Mouse (Mus musculus): ENCODE data around the gene Ctbp1.

Ctbp1 gene

DNA sequence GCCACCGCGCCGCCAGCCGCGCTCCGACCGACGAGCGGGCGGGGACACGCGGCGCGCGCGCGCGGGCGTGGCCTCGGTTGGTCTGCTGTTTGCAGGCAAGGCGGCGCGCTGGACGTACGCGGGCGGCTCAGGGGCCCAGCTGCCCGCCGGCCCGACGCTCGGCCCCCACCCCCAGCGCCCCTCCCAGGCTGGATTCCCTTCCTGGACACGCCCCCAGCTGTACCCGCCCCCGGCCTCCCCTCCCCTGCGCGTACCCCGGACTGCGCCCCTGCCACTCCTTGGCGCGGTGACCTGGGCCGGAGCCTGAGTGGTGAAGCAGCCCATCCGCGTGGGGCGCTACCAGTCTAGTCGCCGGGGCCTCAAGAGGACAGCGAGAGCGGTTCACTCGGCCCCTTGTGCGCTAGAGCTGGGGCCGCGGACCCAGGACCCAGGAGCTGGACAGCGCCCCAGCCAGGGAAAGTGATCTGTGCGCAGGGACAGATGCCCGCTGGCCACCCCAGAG is at the start of gene Ctbp1:
Ctbp1 (minus strand) TSS at position 42 of the 502 bp plus-strand sequence.
- DNase-seq (ENCODE audit: low spot score): peak; percentile 87

DNA sequence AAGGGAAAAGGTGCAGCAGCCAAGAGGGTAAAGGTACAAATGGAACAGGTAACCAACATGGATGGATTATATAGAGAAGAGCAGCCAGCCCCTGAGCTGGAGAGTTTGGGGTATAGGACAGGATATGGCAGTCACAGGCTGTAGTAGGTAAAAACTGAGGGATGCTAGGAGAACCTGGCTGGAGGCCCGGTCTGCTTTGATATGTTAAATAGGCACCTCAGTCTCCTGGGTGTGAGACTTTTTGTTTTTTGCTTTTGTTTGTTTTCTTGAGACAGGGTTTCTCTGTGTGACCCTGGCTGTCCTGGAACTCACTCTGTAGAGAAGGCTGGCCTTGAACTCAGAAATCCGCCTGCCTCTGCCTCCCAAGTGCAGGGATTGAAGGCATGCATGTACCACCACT is 49.7 kb upstream of the Ctbp1 start:
- DNase-seq (ENCODE audit: low spot score): no peak

DNA sequence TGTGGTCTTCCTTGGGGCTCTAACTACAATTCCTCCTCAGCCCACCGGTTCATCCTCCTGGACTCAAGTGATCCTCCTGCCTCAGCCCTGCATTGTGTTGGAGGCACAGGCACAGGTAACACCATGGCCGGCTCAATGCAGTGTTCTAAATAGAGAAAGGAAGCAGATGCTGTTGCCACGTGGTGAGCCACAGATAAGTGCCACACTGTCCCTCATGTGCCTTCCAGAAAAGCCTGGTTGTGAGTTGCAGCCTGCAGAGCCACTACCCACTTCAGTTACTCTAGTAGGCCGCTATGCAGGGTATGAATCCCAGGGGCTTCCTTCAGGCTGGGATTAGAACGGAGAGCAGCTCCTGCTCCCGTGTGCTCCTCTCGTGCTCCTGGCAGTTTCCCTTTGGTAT is 37.4 kb upstream of the Ctbp1 start:
- DNase-seq (ENCODE audit: low spot score): no peak

DNA sequence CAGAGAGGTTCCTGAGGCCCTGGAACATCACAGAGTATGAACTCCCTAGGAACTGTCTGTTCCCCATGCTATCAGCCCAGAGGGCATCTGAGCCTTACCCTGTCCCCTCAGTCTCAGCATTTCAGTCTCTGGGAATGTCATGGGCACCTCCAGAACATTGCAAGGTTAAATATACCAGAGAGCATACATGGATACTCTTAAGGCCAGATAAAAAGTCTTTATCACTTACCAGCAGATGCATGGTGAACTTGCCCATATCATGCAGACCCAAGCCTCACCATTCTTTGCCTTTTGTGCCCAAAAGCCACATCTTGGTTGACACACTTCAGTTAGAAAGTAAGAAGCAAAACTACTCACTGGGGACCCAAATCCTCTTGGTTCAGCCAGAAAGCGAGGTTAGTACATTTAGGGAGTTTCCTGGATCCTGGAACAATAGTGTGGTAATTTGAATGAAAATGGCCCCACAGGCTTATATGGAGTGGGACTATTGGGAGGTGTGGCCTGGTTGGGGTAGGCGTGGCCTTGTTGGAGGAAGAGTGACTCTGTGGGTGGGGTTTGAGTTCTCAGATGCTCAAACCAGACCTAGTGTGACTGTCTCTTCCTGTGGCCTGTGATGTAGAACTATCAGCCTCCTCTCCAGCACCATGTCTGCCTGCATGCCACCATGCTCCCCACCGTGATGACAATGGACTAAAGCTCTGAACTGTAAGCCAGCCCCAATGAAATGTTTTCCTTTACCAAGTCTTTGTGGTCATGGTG is 36.1 kb upstream of the Ctbp1 start:
- no peak for DNase-seq (ENCODE audit: low spot score)

DNA sequence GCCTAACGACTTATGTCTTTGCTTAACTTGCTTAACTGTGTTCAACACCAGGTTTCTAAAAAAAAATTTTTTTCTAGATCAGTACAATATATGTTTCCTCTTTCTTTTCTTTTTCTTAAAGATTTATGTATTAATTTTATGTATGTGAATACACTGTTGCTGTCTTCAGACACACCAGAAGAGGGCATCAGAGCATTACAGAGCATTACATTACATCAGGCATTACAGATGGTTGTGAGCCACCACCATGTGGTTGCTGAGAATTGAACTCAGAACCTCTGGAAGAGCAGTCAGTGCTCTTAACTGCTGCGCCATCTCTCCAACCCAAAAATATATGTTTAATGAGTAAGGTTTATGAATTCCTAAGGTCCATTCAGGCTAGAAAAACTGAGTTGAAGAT is 27.0 kb upstream of the Ctbp1 start:
- no peak for DNase-seq (ENCODE audit: low spot score)

DNA sequence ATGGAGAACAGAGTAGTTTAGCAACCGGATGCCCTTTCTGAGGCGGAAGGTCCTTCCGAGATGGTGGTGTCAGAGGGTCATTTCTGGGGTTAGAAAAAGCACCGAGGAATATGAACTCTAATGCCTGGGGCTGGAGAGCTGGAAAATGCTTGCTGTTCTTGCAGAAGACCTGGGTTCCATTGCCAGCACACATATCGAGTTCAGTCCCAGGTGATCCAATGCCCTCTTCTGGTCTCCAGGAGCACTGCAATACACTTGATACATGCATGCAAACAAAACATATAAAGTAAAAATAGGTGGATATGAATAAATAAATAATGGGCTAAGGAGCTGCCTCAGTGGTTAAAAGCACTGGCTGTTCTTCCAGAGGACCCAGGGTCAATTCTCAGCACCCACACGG is 22.4 kb upstream of the Ctbp1 start:
- no peak for DNase-seq (ENCODE audit: low spot score)

DNA sequence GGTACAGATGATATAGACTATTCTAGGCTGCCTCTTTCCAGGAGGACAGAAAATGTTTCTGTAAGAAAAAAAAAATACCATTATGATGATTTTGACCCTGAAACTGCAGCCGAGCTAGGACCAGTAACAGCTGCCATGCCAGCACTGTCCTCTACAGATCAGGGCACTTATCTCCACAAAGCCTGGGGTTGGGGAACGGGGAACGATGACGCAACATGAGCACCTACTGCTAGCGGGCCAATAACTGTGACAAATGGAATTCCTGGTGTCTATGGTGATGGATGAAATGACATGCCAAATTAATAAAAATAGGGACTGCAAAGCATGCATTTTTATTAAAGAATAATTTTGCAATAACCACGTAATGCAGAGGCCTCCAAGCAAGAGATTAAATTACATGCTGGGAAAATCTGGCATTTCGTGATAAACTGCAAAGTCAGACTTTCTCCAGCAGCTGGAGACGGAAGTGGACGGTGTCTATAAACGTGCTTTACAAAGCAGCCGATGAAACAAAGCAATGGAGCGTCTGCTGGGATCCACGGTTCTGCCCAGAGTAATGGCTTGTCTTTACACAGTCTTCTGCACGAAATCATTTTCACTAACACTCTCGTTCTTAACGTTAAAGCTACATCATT is 19.1 kb upstream of the Ctbp1 start:
- no peak for DNase-seq (ENCODE audit: low spot score)

DNA sequence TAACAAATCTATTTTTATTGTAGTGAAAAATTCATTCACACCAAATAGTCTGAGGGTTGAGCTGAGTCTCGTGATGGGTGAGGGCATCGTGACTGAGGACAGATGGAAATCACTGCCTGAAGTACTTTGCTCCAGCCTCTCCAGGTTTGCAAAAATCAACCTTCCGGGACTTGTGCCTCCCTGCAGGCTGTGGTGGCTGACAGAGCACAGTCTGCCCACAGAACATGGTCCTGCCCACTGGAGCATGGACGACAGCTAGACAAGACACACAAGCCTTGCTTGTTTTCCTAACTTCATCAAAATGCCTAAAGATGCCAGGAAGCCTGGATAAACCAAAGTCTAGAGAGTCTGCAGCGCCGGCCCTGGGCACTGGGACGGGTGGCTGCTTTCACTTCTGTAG is 9.2 kb upstream of the Ctbp1 start:
- DNase-seq (ENCODE audit: low spot score): no peak

DNA sequence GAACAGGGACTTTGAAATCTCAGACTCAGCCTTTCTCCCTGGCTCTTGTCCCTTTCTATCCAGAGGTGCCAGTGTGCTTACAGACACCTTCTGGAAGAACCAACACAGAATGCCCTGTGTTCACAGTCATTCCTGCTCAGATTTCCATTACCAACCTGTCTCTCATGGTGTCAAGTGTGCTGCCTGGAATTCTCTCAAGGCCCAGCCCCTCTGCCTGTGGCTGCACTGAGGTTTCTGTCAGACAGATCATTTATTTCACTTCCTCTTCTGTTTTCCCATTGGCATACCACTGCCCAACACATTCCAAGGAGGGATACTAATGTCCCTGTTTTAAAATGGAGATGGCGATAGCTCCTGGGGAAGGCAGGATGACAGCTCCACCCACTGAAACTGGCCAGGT is 6.6 kb upstream of the Ctbp1 start:
- no peak for DNase-seq (ENCODE audit: low spot score)

DNA sequence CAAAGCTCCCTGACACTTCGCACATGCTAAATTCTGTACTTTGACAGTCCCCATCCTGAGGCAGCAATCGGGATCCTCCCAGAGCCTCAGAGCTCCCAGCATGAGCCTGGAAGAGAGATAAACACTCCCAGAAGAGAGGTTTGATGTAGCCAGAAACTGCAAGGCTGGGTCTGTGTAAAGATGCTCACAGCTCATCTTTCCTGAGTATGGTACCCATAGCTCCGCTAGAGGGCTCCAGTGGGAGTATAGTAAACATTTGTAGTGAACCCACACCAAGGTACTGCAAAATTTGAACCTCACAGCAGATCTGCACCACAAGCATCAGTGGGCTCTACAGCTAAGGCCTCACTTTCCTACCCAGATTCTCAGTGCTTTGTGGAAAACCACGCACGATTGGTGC is 4.2 kb upstream of the Ctbp1 start:
- DNase-seq (ENCODE audit: low spot score): no peak

DNA sequence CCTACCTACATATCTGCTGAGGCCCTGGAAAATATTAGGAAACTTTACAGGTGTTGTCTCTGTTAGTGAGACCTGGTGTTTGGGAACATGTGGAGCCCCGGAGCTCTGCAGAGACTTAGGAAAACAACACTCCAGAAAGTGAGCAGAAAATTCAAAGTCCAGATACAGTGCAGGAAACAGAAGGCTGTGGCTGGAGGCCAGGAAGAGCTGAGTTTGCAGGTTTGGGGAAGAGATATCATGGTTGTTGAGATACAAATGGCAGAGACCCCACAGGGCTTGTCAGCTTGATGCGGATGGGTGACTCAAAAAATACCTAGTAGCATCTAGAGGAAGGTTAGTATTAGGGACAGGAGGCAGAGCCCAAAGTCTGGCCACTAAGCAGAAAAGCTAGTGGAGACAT is 2.5 kb upstream of the Ctbp1 start:
- DNase-seq (ENCODE audit: low spot score): no peak

DNA sequence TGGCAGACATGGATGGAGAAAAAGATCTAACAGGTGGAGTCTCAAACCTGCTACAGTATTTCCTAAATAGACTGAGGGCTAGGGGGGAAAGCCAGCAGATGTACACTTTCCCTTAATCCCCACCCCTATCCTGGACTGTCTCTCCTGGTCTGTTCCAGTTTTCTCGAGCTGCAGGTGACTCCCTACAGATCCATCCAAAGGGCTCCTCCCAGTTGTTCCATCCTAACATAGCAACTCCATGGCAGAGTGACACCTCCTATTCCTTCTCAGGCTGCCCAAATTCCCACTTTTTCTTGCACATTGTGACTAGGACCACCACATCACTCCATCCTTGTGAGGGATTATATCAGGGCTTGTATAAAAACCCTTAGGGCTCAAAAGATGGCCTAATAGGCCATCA is 960 bp upstream of the Ctbp1 start:
- DNase-seq (ENCODE audit: low spot score): no peak

DNA sequence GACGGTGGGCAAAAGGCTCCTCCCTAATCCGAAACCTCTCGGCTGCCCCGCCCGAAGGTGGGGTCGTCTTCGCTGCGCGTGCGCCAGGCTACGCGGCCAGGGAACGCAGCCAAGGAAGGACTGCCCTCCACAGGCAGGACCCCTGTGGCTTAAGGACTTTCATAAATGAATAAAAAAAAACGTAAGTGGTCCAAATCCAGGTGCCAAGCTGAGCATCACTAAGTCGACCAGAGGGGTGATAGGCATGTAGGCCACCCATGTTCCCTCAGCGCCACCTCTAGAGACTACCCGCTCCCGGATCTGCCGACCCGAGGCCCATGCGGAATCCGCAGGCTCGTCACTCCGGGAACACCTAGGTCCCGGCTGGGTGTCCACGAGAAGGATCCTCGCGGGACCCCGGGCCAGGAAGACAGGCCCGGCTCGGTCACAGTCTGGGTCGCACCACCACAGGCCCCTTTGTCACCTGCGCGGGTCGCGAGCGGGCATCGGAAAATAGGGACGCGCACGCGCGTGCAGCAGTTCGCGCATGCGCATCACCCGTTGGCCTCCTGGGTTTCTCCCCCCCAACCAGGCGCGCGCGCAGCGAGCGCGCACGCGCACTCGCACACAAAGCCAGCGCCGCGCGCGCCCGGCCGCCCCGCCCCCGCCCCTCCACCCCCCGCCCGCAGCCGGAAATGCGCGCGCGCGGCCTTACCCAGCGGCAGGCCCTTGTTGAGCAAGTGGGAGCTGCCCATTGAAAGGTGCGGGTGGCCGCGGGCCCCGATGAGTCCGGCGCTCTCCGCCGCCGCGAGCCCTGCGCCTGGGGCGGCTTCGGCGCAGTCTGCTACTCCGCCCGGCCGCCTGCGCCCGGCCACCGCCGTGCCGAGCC is 475 bp downstream of the Ctbp1 start:
- DNase-seq (ENCODE audit: low spot score): peak; percentile 89

DNA sequence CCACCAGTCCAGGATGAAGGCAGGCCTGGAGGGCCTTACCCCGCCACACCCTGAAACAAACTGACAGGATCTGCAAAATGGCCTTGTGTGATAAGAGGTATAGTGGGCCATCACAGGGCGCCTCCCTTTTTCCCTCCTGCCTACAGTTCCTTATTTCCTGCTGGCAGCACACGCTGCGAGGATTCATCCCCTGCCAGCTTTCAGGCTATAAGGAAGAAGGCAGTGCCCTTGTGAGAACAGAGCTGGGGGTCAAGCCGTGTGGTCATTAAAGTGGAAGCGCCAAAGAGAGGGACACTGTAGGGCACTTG is 1.1 kb downstream of the Ctbp1 start:
- DNase-seq (ENCODE audit: low spot score): no peak

DNA sequence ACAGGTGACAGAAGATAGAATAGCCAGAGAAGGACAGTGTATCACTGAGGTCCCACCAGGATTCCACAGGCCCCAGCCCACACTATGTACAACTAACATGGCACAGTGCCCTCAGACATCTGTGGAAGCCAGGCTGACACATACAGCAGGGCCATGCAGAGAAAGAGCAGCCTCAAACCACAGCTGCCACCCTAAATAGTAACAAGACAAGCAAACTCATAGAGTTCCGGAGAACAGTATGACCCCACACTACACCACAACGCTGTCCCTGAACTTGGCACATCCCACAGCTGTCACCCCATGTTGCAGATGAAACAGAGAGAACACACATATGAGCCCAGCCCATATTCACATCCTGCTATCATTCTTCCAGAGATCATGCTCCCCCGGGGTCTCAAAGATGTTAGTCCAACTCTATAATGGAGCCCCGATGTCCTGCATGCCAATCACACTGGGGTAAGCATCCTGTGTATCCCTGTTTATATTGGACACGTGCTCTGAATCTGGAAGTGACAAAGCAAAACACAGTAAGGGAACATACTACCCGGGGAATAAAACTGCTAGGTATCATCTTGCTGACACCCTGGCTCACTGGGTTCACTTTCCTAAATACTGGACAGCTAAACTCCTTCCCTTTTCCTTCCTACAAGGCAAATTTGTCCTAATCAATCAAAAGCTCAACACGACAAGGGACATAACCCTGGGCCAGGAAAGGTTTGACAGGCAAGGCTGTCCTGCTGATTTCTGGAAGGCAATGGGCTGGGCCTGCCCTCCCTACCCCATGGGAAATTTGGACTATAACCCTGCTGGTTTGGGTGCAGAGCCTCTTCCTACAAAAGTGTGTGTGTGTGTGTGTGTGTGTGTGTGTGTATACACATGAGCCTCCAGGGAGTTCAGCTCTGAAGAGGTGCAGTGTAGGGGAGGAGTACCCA is 1.7 kb downstream of the Ctbp1 start:
- no peak for DNase-seq (ENCODE audit: low spot score)

DNA sequence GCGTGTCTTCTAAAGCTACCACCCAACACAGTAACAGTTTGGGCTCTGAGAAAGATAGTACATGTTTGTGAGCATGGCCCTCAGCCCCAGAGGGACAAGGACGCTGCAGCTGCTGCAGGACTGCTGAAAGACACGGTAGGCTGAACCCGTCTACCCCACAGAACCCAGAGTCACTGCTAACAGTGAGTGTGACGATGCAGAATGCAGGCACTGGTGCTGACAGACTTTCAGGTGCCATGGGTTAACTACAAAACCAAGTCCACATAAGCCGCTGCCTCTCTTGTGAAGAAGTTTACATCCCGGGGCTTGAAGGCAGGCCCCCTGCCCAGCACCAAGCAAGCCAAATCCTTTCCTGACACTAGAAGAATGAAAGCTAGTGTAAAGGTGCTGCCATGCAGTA is 2.6 kb downstream of the Ctbp1 start:
- no peak for DNase-seq (ENCODE audit: low spot score)

DNA sequence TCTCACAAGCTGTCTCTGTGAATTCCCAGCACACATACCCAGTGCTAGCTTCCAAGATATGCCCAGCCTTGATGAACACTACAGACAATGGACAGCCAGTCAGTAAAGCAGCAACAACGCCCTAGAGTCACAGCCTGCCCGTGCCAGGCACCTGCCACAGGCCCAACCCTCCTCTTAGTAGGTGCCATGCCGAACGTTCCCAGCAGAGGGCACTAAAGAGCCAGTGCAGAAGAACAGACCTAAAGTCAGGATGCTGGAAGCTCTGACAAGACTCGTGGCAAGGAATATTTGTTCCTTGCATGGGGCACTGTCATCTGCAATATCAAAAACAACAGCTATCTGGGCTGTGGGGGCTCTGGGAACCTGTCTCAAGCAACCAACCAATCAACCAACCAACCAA is 4.2 kb downstream of the Ctbp1 start:
- DNase-seq (ENCODE audit: low spot score): peak; percentile 84

DNA sequence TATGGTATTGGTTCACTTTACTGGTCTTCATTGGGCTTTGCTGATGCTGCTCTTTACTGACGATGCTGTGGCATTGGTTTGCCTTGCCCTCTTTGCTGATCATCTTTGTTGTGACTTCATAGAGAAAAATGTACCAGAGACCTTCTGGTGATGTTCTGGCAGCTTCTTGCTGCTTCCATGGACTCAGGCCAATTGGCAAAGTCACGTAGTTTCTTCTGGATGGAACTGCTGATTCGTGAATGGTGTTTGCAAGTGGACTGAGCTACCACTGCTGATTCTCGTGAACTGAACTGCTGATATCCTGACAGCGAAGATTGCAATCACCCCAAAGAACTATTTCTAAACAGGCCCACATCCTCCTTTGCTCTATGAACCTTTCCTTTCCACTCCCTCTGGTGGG is 20.4 kb downstream of the Ctbp1 start:
- no peak for DNase-seq (ENCODE audit: low spot score)

DNA sequence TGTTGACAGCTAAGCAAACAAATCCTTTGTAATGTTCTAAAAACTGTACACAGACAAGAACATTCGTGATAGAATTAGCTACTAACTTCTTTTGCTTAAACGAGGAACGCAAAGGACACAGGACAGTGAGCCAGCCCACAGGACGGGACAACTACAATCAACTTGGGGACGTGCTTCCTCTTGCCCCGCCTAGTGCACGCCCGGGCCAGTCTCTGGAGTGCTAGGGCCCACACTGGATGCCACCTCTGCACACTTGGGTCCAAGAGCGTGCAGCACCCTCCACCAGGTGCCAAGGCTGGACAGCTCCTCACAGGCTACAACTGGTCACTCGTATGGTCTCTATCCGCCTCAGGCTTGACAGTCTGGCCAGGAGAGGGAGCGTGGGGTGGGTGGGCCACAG is 26.6 kb downstream of the Ctbp1 start:
- DNase-seq (ENCODE audit: low spot score): no peak

DNA sequence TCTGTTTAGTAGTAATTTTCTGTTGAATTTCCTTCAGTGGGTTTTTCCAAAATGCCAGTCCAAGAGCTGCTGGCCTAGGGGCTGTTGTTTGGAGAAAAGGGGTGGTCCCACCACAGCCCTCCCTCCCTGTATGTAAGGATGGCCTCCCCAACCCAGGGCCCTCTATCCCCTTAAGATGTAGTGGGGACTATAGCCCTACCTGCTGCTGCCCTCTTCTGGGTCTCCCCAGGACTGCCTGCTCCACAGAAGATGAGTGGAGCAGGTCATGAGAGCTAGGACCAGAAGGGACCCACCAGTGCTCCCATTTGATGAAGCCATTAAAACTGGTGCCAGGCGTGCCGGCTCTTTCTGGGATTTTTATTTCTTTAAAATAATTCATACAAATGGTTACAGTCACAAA is 27.4 kb downstream of the Ctbp1 start:
- no peak for DNase-seq (ENCODE audit: low spot score)

DNA sequence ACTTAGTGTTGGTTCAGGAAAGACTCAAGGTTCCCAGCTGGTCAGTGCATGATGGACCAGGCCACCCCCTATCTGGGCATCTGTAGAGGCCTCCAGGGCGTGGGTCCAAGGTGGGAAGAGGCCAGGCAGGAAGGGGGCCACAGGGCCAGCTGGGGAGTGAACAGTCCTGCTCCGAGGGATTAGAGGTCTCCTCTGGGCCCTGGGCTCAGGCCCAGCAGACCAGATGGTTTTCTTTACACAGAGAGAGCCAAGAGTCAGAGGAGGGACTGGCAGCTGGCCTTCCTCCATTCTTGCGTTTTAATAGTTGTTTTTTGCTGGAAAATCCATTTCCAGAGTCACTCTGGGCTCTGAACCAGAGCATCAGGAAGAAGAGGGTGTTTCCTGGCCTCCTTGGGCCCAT is 29.1 kb downstream of the Ctbp1 start:
- DNase-seq (ENCODE audit: low spot score): no peak

DNA sequence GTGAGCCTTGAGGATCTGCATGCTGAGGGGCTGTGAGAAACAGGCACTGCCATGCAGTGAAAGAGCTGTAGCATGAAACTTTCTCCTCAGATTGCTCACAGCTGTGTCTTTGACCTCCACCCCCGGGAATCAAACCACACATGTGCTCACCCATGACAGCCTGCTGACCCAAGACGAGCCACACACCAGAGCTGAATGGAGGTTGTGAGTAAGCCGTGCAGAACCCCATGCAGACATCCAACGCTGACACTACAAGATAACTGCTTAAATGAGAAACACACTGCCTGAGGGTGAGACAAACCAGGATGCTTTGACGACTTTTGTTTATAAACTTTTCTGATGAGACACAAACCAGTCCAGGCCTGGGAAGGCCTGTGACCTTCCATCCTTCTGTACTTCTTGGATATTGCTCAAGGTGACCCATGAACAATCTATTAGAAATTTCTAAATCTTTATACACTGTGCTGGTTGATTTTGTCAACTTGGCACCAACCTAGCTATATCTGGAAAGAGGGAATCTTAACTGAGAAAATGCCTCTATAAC is 30.3 kb downstream of the Ctbp1 start:
- no peak for DNase-seq (ENCODE audit: low spot score)

All from T-cell, adult 2 months (primary cell).